Mouse (Mus musculus) myocyte (in vitro differentiated cells): ENCODE measurements around the gene Ppp6r3. TPM values are rescaled to one million over a fixed set of nuclear protein-coding genes. Genes with fewer than 3 reads are reported as not detected.
A peak's percentile ranks its signal among the peaks of the same experiment; 100 is the strongest.

Experiments used
- H3K27me3 ChIP-seq: one replicate; pipeline ENCODE4 v1.6.1; 2011; ENCODE audit not compliant: control insufficient read depth, insufficient read depth, insufficient read length
- H3K36me3 ChIP-seq: one replicate; pipeline ENCODE4 v1.6.1; 2011; ENCODE audit not compliant: control insufficient read depth, insufficient read depth
- H3K4me2 ChIP-seq: one replicate; pipeline ENCODE4 v1.6.1; 2011; ENCODE audit warnings: low read depth, control low read depth
- H3K4me3 ChIP-seq: one replicate; pipeline ENCODE4 v1.5.1; 2011; ENCODE audit warnings: mild to moderate bottlenecking, control low read depth, moderate library complexity
- H3K79me2 ChIP-seq: one replicate; pipeline ENCODE4 v1.6.1; 2011; ENCODE audit not compliant: control insufficient read depth, insufficient read depth
- H3ac ChIP-seq: one replicate; pipeline ENCODE4 v1.6.1; 2011; ENCODE audit not compliant: control insufficient read depth, insufficient read length
- CEBPB ChIP-seq: IDR thresholded peaks from 2 replicates; pipeline ENCODE4 v1.6.1; 2011; ENCODE audit warnings: mild to moderate bottlenecking, moderate library complexity; ENCODE audit not compliant: poor library complexity, insufficient read depth, severe bottlenecking
- E2F4 ChIP-seq: IDR thresholded peaks from one replicate; pipeline ENCODE4 v1.6.1; 2011; ENCODE audit warnings: mild to moderate bottlenecking, control low read depth, moderate library complexity; ENCODE audit not compliant: insufficient read depth
- MAX ChIP-seq: IDR thresholded peaks from one replicate; pipeline ENCODE4 v1.6.1; 2011; ENCODE audit warnings: low read depth, mild to moderate bottlenecking, control low read depth
- MYOD1 ChIP-seq, 3 experiments: IDR thresholded peaks; one replicate each; pipeline ENCODE4 v1.6.1; 2011; ENCODE audit warnings: control low read depth in 2 of 3, low read depth in 2 of 3, mild to moderate bottlenecking in 2 of 3, moderate library complexity in 1 of 3; ENCODE audit not compliant: insufficient read length in 2 of 3, control insufficient read depth in 1 of 3
- MYOG ChIP-seq, 3 experiments: IDR thresholded peaks; one replicate each; pipeline ENCODE4 v1.6.1; 2011; ENCODE audit warnings: control low read depth in 2 of 3, low read depth in 2 of 3, mild to moderate bottlenecking in 2 of 3; ENCODE audit not compliant: insufficient read length in 2 of 3, control insufficient read depth in 1 of 3, insufficient read depth in 1 of 3
- POLR2A ChIP-seq: IDR thresholded peaks from one replicate; pipeline ENCODE4 v1.6.1; 2011; ENCODE audit warnings: low read depth, mild to moderate bottlenecking, control low read depth, moderate library complexity; ENCODE audit not compliant: insufficient read length
- POLR2AphosphoS2 ChIP-seq: IDR thresholded peaks from one replicate; pipeline ENCODE4 v1.6.1; 2011; ENCODE audit warnings: low read depth, control low read depth; ENCODE audit not compliant: insufficient read length
- REST ChIP-seq: IDR thresholded peaks from one replicate; pipeline ENCODE4 v1.6.1; 2011; ENCODE audit warnings: mild to moderate bottlenecking, control low read depth, moderate library complexity; ENCODE audit not compliant: insufficient read depth, insufficient read length
- SRF ChIP-seq: IDR thresholded peaks from one replicate; pipeline ENCODE4 v1.6.1; 2011; ENCODE audit warnings: low read depth; ENCODE audit not compliant: control insufficient read depth, insufficient read length
- TCF12 ChIP-seq: IDR thresholded peaks from one replicate; pipeline ENCODE4 v1.6.1; 2011; ENCODE audit warnings: mild to moderate bottlenecking, control low read depth; ENCODE audit not compliant: poor library complexity, insufficient read depth, severe bottlenecking
- TCF3 ChIP-seq: IDR thresholded peaks from one replicate; pipeline ENCODE4 v1.6.1; 2011; ENCODE audit warnings: low read depth, control low read depth; ENCODE audit not compliant: insufficient read length
- USF1 ChIP-seq: IDR thresholded peaks from one replicate; pipeline ENCODE4 v1.6.1; 2011; ENCODE audit warnings: low read depth, mild to moderate bottlenecking, control low read depth, moderate library complexity
- polyA plus RNA-seq: library from polyadenylated mRNA; unstranded; fragments of >200 nt; fragmentation: generic; extraction: Trizol; gene quantifications from one replicate; pipeline ENCODE4 v1.2.1, GENCODE M21; 2012; ENCODE audit warnings: missing spikeins

Ppp6r3 gene
- polyA plus RNA-seq, 1 experiment = 20.2 TPM

DNA sequence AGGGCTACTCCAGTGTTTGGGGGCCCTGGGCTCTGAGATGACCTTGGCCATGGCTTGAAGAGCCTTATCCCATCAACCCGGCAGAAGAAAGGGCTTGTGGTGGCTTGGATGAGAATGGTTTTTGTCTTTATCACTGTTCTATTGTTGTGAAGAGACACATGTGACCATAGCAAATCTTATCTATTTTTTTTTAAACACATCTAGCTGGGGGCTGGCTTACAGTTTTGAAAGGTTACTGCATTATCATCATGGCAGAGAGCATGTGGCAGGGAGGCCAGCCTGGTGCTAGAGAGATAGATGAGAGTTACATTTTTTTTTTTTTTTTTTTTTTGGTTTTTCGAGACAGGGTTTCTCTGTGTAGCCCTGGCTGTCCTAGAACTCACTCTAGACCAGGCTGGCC is 143.6 kb downstream of the Ppp6r3 start:
- Histone ChIP-seq H3K36me3 (no peaks in the 10 kb centered on the region), H3K4me3 (no peak overlapping the region), H3K27me3 (no peaks in the 10 kb centered on the region), H3K4me2 (no peak overlapping the region), H3K79me2 (no peaks in the 10 kb centered on the region), H3ac (no peak overlapping the region)
- TF ChIP-seq POLR2A = no peak
- TF ChIP-seq MAX = no peak
- TF ChIP-seq E2F4 = no peak
- TF ChIP-seq TCF3 = no peak
- TF ChIP-seq USF1 = no peak
- TF ChIP-seq SRF = no peak
- TF ChIP-seq REST = no peak
- TF ChIP-seq TCF12 = no peak
- no peak for TF ChIP-seq CEBPB
- no peak for TF ChIP-seq POLR2AphosphoS2
- TF ChIP-seq MYOD1 (IDR thresholded peaks at IDR 0.05; ENCODE audit: control insufficient read depth in 1 of 3, insufficient read length in 2 of 3, low read depth in 2 of 3) = no peak
- TF ChIP-seq MYOG (IDR thresholded peaks at IDR 0.05; ENCODE audit: control insufficient read depth in 1 of 3, insufficient read depth in 1 of 3, insufficient read length in 2 of 3, low read depth in 2 of 3) = no peak

DNA sequence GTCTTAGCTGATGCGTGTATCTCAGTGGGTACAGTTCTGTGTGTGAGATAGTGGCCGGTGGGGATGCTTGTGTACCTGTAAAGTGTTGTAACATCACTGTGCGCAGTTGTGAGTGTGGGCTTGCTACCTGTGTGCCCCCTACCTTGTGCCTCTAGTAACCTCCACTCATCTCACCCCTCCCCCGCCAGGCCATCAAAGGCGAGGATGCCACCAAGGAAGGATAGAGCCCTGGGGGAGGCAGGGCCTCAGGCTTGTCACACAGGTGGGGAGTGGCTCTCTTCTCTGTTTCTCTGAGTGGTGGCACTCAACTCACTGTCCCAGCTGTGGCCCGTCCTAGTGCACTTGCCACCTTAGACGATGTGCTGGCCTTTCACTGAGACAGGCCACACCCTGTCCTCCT is 144.5 kb downstream of the Ppp6r3 start:
- Histone ChIP-seq H3K36me3 (no peaks in the 10 kb centered on the region), H3K4me2 (no peak overlapping the region), H3K27me3 (no peaks in the 10 kb centered on the region), H3ac (no peak overlapping the region), H3K79me2 (no peaks in the 10 kb centered on the region), H3K4me3 (no peak overlapping the region)
- no peak for TF ChIP-seq SRF
- no peak for TF ChIP-seq POLR2A
- no peak for TF ChIP-seq USF1
- TF ChIP-seq TCF12 = no peak
- TF ChIP-seq CEBPB = no peak
- no peak for TF ChIP-seq TCF3
- no peak for TF ChIP-seq MAX
- TF ChIP-seq MYOD1 (IDR thresholded peaks at IDR 0.05; ENCODE audit: control insufficient read depth in 1 of 3, insufficient read length in 2 of 3, low read depth in 2 of 3) = no peak
- no peak for TF ChIP-seq E2F4
- TF ChIP-seq MYOG (IDR thresholded peaks at IDR 0.05; ENCODE audit: control insufficient read depth in 1 of 3, insufficient read depth in 1 of 3, insufficient read length in 2 of 3, low read depth in 2 of 3) = no peak
- TF ChIP-seq POLR2AphosphoS2 = no peak
- TF ChIP-seq REST = no peak

DNA sequence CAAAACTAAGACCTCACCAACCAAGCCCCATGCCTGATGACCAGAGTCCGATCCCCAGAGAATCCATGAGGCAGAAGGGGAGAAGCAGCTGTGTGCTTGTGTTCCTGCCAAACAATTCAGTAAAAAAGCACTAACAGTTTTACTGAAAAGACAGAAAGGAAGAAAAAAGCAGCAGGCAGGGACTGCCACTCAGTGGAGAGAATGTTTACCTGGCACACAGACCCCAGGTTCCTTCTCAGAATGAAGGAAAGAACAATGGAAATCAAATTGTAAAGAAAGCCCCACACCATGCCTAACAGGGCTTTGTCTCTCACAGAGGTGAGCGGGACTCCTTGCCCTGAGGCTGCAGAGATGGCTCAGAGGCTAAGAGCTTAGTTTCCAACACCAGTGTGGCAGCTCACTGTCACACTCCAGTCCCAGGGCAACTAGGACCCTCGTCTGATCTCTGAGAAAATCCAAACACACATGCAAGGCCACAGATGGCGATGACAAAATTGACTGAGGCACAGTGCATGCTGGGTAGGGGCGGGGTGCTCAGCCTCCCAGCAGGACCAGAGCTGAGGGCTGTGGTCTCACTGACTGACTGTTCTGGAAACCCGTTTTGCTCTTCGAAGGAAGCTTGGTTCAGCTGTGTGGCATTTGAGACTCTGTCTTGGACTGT is 146.3 kb downstream of the Ppp6r3 start:
- Histone ChIP-seq H3K36me3 (no peaks in the 10 kb centered on the region), H3K4me2 (peak overlapping the region; percentile 38), H3K79me2 (no peaks in the 10 kb centered on the region), H3K4me3 (no peak overlapping the region), H3ac (no peak overlapping the region), H3K27me3 (no peaks in the 10 kb centered on the region)
- TF ChIP-seq MYOG (IDR thresholded peaks at IDR 0.05; ENCODE audit: control insufficient read depth in 1 of 3, insufficient read depth in 1 of 3, insufficient read length in 2 of 3, low read depth in 2 of 3) = no peak
- TF ChIP-seq E2F4 = no peak
- TF ChIP-seq TCF3 = no peak
- TF ChIP-seq MAX = no peak
- no peak for TF ChIP-seq POLR2A
- TF ChIP-seq CEBPB = no peak
- TF ChIP-seq TCF12 = no peak

DNA sequence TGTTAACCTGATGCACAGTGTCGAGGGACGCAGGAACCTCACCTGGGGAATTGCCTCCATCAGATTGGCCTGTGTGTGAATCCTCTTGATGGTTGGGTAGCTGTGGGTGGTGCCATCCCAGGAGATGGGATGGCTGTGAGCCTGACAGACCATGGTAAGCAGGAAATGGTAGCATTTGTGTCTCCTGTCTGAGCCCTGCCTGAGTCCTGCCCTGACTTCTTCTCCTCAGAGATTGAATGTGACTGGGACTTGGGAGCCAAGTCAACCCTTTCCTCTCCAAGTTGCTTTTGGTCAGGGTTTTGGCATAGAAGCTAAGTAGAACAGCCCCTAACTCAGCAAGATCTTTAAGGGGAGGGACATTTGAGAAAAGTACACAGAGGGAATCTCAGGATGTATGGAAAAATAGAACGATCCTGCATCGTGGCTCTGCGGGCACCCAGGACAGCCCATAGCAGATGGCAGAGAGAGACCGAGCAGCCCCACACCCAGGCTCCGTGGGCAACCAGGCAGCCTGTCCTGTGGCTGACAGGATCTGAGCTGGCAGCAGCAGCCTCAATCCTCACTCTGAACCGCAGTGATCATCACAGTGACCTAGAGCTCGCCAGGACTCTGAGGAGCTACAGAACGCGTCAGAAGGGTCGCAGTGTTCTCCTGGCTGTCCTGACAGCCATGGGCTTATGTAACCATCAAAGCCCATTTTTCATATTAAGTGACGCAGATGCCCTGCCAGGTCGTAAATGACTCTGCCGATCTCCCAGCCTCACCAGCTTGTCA is 147.3 kb downstream of the Ppp6r3 start:
- H3K4me2 ChIP-seq = no peak overlapping the region
- no peaks in the 10 kb centered on the region for H3K36me3 ChIP-seq
- H3K27me3 ChIP-seq = no peaks in the 10 kb centered on the region
- TF ChIP-seq REST (no peak), USF1 (no peak), POLR2A (no peak), POLR2AphosphoS2 (no peak)
- no peak overlapping the region for H3K4me3 ChIP-seq
- H3ac ChIP-seq = no peak overlapping the region
- H3K79me2 ChIP-seq = no peaks in the 10 kb centered on the region

DNA sequence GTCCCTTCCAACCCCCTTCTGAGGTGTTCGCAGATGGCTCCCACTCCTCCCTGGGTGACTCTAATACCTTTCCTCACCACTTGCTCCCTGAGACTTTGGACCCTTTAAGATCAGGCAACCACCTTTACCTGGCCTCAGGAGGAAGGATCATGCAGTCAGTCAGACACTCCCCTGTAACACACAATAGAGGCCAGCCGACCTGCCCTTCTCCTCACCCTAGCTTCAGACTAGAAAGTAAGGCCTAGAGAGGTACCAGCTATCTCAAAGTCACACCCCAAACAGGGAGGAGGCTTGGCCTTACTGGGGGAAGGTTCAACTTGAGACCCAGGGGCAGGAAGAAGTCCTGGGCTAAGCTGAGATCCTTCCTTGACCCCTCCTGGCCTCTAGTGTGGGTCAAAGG is 151.3 kb downstream of the Ppp6r3 start:
- H3K36me3 ChIP-seq = no peaks in the 10 kb centered on the region
- H3K27me3 ChIP-seq = no peaks in the 10 kb centered on the region

More for the DNA sequence above, 151.3 kb downstream of the Ppp6r3 start:
- no peaks in the 10 kb centered on the region for H3K79me2 ChIP-seq
- TF ChIP-seq E2F4 (no peak), MAX (no peak), REST (no peak), SRF (no peak), MYOG (IDR thresholded peaks at IDR 0.05; ENCODE audit: control insufficient read depth in 1 of 3, insufficient read depth in 1 of 3, insufficient read length in 2 of 3, low read depth in 2 of 3) (no peak), POLR2AphosphoS2 (no peak), POLR2A (no peak), USF1 (no peak), CEBPB (no peak)
- H3K4me2 ChIP-seq = no peak overlapping the region
- H3K4me3 ChIP-seq = no peak overlapping the region
- no peak overlapping the region for H3ac ChIP-seq
